Mouse (Mus musculus): ENCODE results near the gene Dgkh. TPM values are rescaled to one million over a fixed set of nuclear protein-coding genes. Genes with fewer than 3 reads are reported as not detected.
"Not testable (repeated sequence)": the region's sequence is repeated elsewhere in the genome, so short reads cannot be mapped to it uniquely, and the experiment has no call there.

The Dgkh gene
- polyA plus RNA-seq, 1 experiment from 2014 or later, result 2.9 TPM

GRCm38 (mm10) chr14:78734605-78735004 is 2.0 kb upstream of the Dgkh start:
- Histone ChIP-seq H3K9me3 (no peaks in the 10 kb centered on the region), H3K27me3 (peaks cover 10% of the 10 kb centered on the region; the same call in 1 of the 2 replicates), H3K27ac (no peak overlapping the region), H3K4me3 (no peak overlapping the region), H3K4me1 (replicated peaks) (peaks cover 24% of the 10 kb centered on the region), H3K4me2 (no peak overlapping the region), H3K9ac (no peak overlapping the region), H3K36me3 (no peaks in the 10 kb centered on the region)
- ATAC-seq (ENCODE audit: low FRiP score), result no peak
- 67% methylated on average over 5 of the region's 5 CpGs for WGBS

- ATAC-seq (ENCODE audit: low FRiP score); H3K9ac ChIP-seq; H3K4me3 ChIP-seq; H3K27me3 ChIP-seq; H3K27ac ChIP-seq; H3K36me3 ChIP-seq; H3K9me3 ChIP-seq: not testable (repeated sequence)
- WGBS, result 24% methylated on average over 5 of the region's 5 CpGs
- Histone ChIP-seq H3K4me1 (replicated peaks) (peaks cover 24% of the 10 kb centered on the region), H3K4me2 (peak overlapping the region; percentile 93; the same call in 1 of the 2 replicates)
Measured at GRCm38 (mm10) chr14:78734203-78734602, 1.6 kb upstream of the Dgkh start.

- no peak for ATAC-seq (ENCODE audit: low FRiP score)
- peak overlapping the region; percentile 93 for H3K9ac ChIP-seq
- 18% methylated on average over 12 of the region's 12 CpGs for WGBS
- no peaks in the 10 kb centered on the region for H3K36me3 ChIP-seq
- H3K4me1 ChIP-seq (replicated peaks), result peaks cover 24% of the 10 kb centered on the region
- H3K27ac ChIP-seq, result peak overlapping the region; percentile 95
- H3K27me3 ChIP-seq, result peaks cover 14% of the 10 kb centered on the region; the same call in 1 of the 2 replicates
- H3K9me3 ChIP-seq, result no peaks in the 10 kb centered on the region
- H3K4me2 ChIP-seq, result peak overlapping the region; percentile 93
- H3K4me3 ChIP-seq, result peak overlapping the region; percentile 80
Measured at GRCm38 (mm10) chr14:78733366-78734076, 945 bp upstream of the Dgkh start.

- WGBS, result 0% methylated on average over 43 of the region's 90 CpGs
- peak; percentile 75 for ATAC-seq (ENCODE audit: low FRiP score)
- H3K27ac ChIP-seq, result peak overlapping the region; percentile 95
Measured at GRCm38 (mm10) chr14:78731852-78732616, 542 bp downstream of the Dgkh start.

GRCm38 (mm10) chr14:78731240-78731639 is 1.3 kb downstream of the Dgkh start:
- no peak for ATAC-seq (ENCODE audit: low FRiP score)
- peaks cover 24% of the 10 kb centered on the region for H3K4me1 ChIP-seq (replicated peaks)
- peak overlapping the region; percentile 80 for H3K4me3 ChIP-seq
- H3K9me3 ChIP-seq, result no peaks in the 10 kb centered on the region
- H3K9ac ChIP-seq, result peak overlapping the region; percentile 93
- no peak overlapping the region for H3K27ac ChIP-seq
- WGBS, result 6% methylated on average over 12 of the region's 12 CpGs
- peaks cover 20% of the 10 kb centered on the region; the same call in 1 of the 2 replicates for H3K27me3 ChIP-seq
- peak overlapping the region; percentile 93 for H3K4me2 ChIP-seq
- H3K36me3 ChIP-seq, result no peaks in the 10 kb centered on the region

More at GRCm38 (mm10) chr14:78731852-78732616, 542 bp downstream of the Dgkh start:
- H3K4me2 ChIP-seq, result peak overlapping the region; percentile 93
- H3K4me3 ChIP-seq, result peak overlapping the region; percentile 80
- no peaks in the 10 kb centered on the region for H3K9me3 ChIP-seq
- H3K36me3 ChIP-seq, result no peaks in the 10 kb centered on the region
- H3K4me1 ChIP-seq (replicated peaks), result peaks cover 24% of the 10 kb centered on the region
- H3K27me3 ChIP-seq, result peaks cover 17% of the 10 kb centered on the region; the same call in 1 of the 2 replicates
- peak overlapping the region; percentile 93 for H3K9ac ChIP-seq

GRCm38 (mm10) chr14:78725976-78726375 is 6.6 kb downstream of the Dgkh start:
- Histone ChIP-seq H3K4me3 (peak overlapping the region; percentile 57), H3K4me1 (replicated peaks) (peaks cover 25% of the 10 kb centered on the region), H3K4me2 (peak overlapping the region; percentile 95), H3K9me3 (no peaks in the 10 kb centered on the region), H3K36me3 (no peaks in the 10 kb centered on the region), H3K9ac (no peak overlapping the region), H3K27me3 (peaks cover 24% of the 10 kb centered on the region), H3K27ac (no peak overlapping the region)
- no peak for ATAC-seq (ENCODE audit: low FRiP score)
- 20% methylated on average over 13 of the region's 13 CpGs for WGBS

- Histone ChIP-seq H3K27ac (no peak overlapping the region), H3K4me2 (peak overlapping the region; percentile 95), H3K9ac (peak overlapping the region; percentile 82), H3K9me3 (no peaks in the 10 kb centered on the region), H3K36me3 (no peaks in the 10 kb centered on the region), H3K4me1 (replicated peaks) (peaks cover 20% of the 10 kb centered on the region), H3K4me3 (peak overlapping the region; percentile 57), H3K27me3 (peaks cover 24% of the 10 kb centered on the region)
- ATAC-seq (ENCODE audit: low FRiP score), result peak; percentile 59
- WGBS, result 3% methylated on average over 26 of the region's 26 CpGs
Measured at GRCm38 (mm10) chr14:78725307-78725956, 7.1 kb downstream of the Dgkh start.

- peak; percentile 83 for ATAC-seq (ENCODE audit: low FRiP score)
- H3K9ac ChIP-seq, result peak overlapping the region; percentile 82
- H3K4me2 ChIP-seq, result peak overlapping the region; percentile 95
- H3K9me3 ChIP-seq, result no peaks in the 10 kb centered on the region
- H3K4me1 ChIP-seq (replicated peaks), result peaks cover 20% of the 10 kb centered on the region
- H3K4me3 ChIP-seq, result peak overlapping the region; percentile 57
- H3K27ac ChIP-seq, result 0 out of 2 replicates have a peak overlapping the region, but pooled peaks have one; percentile 35
- peaks cover 20% of the 10 kb centered on the region for H3K27me3 ChIP-seq
- H3K36me3 ChIP-seq, result no peaks in the 10 kb centered on the region
- under 1% methylated on average over 51 of the region's 52 CpGs for WGBS
Measured at GRCm38 (mm10) chr14:78724414-78725306, 7.9 kb downstream of the Dgkh start.

- WGBS, result 95% methylated on average over 4 of the region's 4 CpGs
- not testable (repeated sequence) for ATAC-seq (ENCODE audit: low FRiP score); H3K9me3 ChIP-seq; H3K4me3 ChIP-seq; H3K27ac ChIP-seq; H3K9ac ChIP-seq; H3K36me3 ChIP-seq; H3K4me2 ChIP-seq
- Histone ChIP-seq H3K27me3 (peaks cover 16% of the 10 kb centered on the region), H3K4me1 (replicated peaks) (peaks cover 20% of the 10 kb centered on the region)
Measured at GRCm38 (mm10) chr14:78723655-78724054, 8.9 kb downstream of the Dgkh start.

- WGBS, result 70% methylated on average over 5 of the region's 5 CpGs
Measured at GRCm38 (mm10) chr14:78722031-78722430, 10.5 kb downstream of the Dgkh start.

GRCm38 (mm10) chr14:78716035-78716434 is 16.5 kb downstream of the Dgkh start:
- Histone ChIP-seq H3K9me3 (no peaks in the 10 kb centered on the region), H3K4me1 (replicated peaks) (peaks cover 4% of the 10 kb centered on the region), H3K4me3 (no peak overlapping the region), H3K36me3 (peaks cover 6% of the 10 kb centered on the region; the same call in 1 of the 2 replicates), H3K27me3 (no peaks in the 10 kb centered on the region), H3K27ac (no peak overlapping the region), H3K9ac (no peak overlapping the region), H3K4me2 (no peak overlapping the region)
- no peak for ATAC-seq (ENCODE audit: low FRiP score)
- 93% methylated on average over 7 of the region's 7 CpGs for WGBS

More at GRCm38 (mm10) chr14:78722031-78722430, 10.5 kb downstream of the Dgkh start:
- Histone ChIP-seq H3K9ac (no peak overlapping the region), H3K27ac (no peak overlapping the region), H3K4me1 (replicated peaks) (peaks cover 20% of the 10 kb centered on the region), H3K27me3 (peaks cover 13% of the 10 kb centered on the region), H3K36me3 (peaks cover 6% of the 10 kb centered on the region; the same call in 1 of the 2 replicates), H3K4me2 (no peak overlapping the region), H3K9me3 (no peaks in the 10 kb centered on the region), H3K4me3 (no peak overlapping the region)
- no peak for ATAC-seq (ENCODE audit: low FRiP score)
